Mouse (Mus musculus): ENCODE data around the gene Exoc2.

DNA sequence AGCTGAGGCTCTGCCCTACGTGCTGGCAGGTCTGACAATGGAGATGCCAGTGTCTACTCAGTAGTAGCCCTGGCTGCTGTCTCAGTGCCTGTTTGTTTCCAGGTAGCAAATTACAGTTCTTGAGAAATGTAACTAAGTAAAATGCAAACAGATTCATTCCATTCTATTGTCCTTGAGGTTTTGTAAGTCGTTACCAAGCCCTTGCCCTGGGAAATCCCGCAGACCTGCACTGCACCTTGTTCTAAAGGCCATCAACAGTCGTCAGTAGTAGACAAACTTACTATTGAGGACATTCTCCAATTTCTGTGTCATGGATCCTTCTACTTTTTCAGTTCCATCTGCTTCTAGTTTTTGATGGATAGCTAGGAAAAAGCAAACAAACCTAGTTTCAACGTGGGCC lies 63.0 kb downstream of the Exoc2 start:
- TF ChIP-seq POLR2A (IDR thresholded peaks at IDR 0.05; ENCODE audit: control insufficient read depth in 1 of 2, insufficient read depth in 1 of 2, low read depth in 1 of 2, low read length in 2 of 2, poor library complexity in 1 of 2) = no peak
- TF ChIP-seq HCFC1 (IDR thresholded peaks at IDR 0.05; ENCODE audit: low read depth, low read length) = no peak
- no peak for TF ChIP-seq CTCF (IDR thresholded peaks at IDR 0.05 in 2 of 3, conservative IDR thresholded peaks at IDR 0.05 in 1 of 3; ENCODE audit: control insufficient read depth in 1 of 3, insufficient read depth in 1 of 3, low read depth in 2 of 3, low read length in 3 of 3, poor library complexity in 1 of 3, severe bottlenecking in 1 of 3)
- no peak for TF ChIP-seq ZKSCAN1 (IDR thresholded peaks at IDR 0.05; ENCODE audit: low read depth, low read length)
- no peak for TF ChIP-seq MYB (IDR thresholded peaks at IDR 0.05; ENCODE audit: low read depth, low read length)
- TF ChIP-seq CHD1 (IDR thresholded peaks at IDR 0.05; ENCODE audit: low read depth, low read length) = no peak
- no peak for TF ChIP-seq MAFK (IDR thresholded peaks at IDR 0.05; ENCODE audit: borderline replicate concordance, low read depth, low read length)
- TF ChIP-seq CHD2 (IDR thresholded peaks at IDR 0.05; ENCODE audit: low read length) = no peak
- TF ChIP-seq MAX (IDR thresholded peaks at IDR 0.05; ENCODE audit: low read length) = no peak
- TF ChIP-seq GATA1 (IDR thresholded peaks at IDR 0.05; ENCODE audit: low read depth, low read length) = no peak
- TF ChIP-seq EP300 (IDR thresholded peaks at IDR 0.05; ENCODE audit: low read depth in 1 of 2, low read length in 2 of 2) = no peak
- no peak for TF ChIP-seq ZC3H11A (IDR thresholded peaks at IDR 0.05; ENCODE audit: low read depth, low read length)
- no peak for TF ChIP-seq ETS1 (IDR thresholded peaks at IDR 0.05; ENCODE audit: low read depth, low read length)
